Comparison of ENCODE assay signal across 16 mouse cellular contexts in the genomic region with DNA sequence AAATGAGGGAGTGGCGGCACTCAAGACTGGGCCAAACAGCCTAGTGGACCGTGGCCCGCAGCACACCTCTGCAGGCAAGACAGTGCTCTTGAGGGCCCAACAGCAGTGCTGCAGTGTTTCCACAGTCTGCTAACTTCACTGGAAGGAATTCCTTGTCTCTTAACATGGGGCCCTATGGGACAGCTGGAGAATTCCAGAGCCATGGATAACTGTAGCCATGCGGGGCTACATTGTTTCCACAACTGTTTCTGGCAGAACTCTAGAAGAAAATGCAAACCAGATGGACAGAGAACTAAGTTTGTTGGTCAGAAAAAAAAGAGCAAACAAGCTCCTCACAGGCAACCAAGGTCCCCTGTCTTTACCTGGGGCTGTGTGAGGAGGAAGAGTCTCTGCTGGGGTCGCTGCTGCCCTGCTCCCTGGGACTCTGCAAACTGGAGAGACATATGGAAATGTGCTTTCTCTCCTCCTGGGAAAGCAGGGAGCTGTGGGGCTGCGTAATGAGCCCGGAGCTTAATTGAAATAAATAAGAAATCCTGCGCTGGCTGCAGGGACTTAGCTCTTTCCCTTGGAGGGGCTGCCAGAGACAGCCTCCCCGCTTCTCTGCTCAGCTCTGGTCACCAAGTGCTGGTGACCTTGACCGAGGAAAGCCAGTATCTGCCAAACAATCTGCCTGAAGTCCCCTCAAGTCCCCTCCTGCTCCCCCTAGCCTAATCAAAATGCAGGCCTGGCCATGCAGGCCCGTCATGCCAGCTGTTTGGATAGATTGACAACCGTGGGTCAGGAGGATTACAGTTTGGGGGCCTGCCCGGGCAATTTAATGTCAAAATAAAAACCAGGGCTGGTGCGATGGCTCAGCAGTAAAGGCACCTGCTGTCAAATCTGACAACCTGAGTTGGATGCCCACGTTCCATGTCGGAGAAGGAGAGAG.
DNase-seq lines count a peak whose midpoint lies in the region; ATAC-seq and TF ChIP-seq lines count a peak whose summit lies in the region.
"Had no signal": no experiment of that assay in that cellular context is flagged by ENCODE, and none has a peak within 500 bp of the region (broad histone marks: within the 10 kb centered on the region; RNA-seq: fewer than 3 reads in every experiment).

No protein-coding gene starts in this region.

- H3K27ac ChIP-seq in lung, embryonic 14.5 days (ENCODE audit: low read depth): peak overlapping the region; percentile 10; the same call in 1 of the 2 replicates
- no peak overlapping the region for H3K27ac ChIP-seq in hindbrain, embryonic 14.5 days
- H3K27ac ChIP-seq in midbrain, embryonic 15.5 days: no peak overlapping the region
- H3K27ac ChIP-seq: heart, embryonic 13.5 days; intestine, embryonic 15.5 days; liver, embryonic 12.5 days; macrophage had no signal

- DNase-seq in cerebellum, postnatal 10 days: peak; percentile 26 to 31
- no peak for DNase-seq in cerebellum, postnatal 4 days (ENCODE audit: low spot score in 2 of 2)
- no peak for DNase-seq in lung, embryonic 14.5 days
- no peak for DNase-seq in lung, postnatal 10 days
- DNase-seq in hindbrain, embryonic 14.5 days (ENCODE audit: low spot score): no peak
- no peak for DNase-seq in frontal cortex, postnatal 25 days (ENCODE audit: low spot score in 2 of 2)
- DNase-seq in liver: no peak
- DNase-seq: adrenal gland, adult 2 months; cerebellum, adult 11 months; thymus, adult 2 months had no signal

- ATAC-seq in lung, embryonic 14.5 days (ENCODE audit: insufficient read depth): no peak
- no peak for ATAC-seq in hindbrain, embryonic 14.5 days (ENCODE audit: low FRiP score)
- peak; percentile 24; the same call in 1 of the 2 replicates for ATAC-seq in midbrain, embryonic 15.5 days (replicated peaks)
- ATAC-seq: intestine, embryonic 15.5 days; liver, embryonic 12.5 days had no signal

- H3K9me3 ChIP-seq in lung, embryonic 14.5 days (ENCODE audit: low read depth, low read length): no peaks in the 10 kb centered on the region
- H3K9me3 ChIP-seq in hindbrain, embryonic 14.5 days (ENCODE audit: control insufficient read depth, low read length): no peaks in the 10 kb centered on the region
- H3K9me3 ChIP-seq in midbrain, embryonic 15.5 days: no peaks in the 10 kb centered on the region
- H3K9me3 ChIP-seq: heart, embryonic 13.5 days; intestine, embryonic 15.5 days; liver, embryonic 12.5 days had no signal

- 60% methylated on average over 16 of the region's 16 CpGs for WGBS in lung, embryonic 14.5 days
- WGBS in hindbrain, embryonic 14.5 days: 41% methylated on average over 16 of the region's 16 CpGs
- WGBS in midbrain, embryonic 15.5 days: 40% methylated on average over 16 of the region's 16 CpGs

- H3K4me2 ChIP-seq in lung, embryonic 14.5 days: no peak overlapping the region
- H3K4me2 ChIP-seq in hindbrain, embryonic 14.5 days (replicated peaks): no peak overlapping the region
- no peak overlapping the region for H3K4me2 ChIP-seq in midbrain, embryonic 15.5 days
- H3K4me2 ChIP-seq: heart, embryonic 13.5 days; intestine, embryonic 15.5 days; liver, embryonic 12.5 days had no signal

- no peak for TF ChIP-seq CTCF in lung, embryonic 14.5 days (IDR thresholded peaks at IDR 0.05; ENCODE audit: low read depth)

- no peaks in the 10 kb centered on the region for H3K27me3 ChIP-seq in lung, embryonic 14.5 days (ENCODE audit: insufficient read depth, low read length)
- peaks cover 9% of the 10 kb centered on the region; the same call in 1 of the 2 replicates for H3K27me3 ChIP-seq in hindbrain, embryonic 14.5 days (ENCODE audit: control insufficient read depth, insufficient read depth, low read length)
- H3K27me3 ChIP-seq in midbrain, embryonic 15.5 days (replicated peaks): no peaks in the 10 kb centered on the region
- H3K27me3 ChIP-seq: intestine, embryonic 15.5 days had no signal

- H3K36me3 ChIP-seq in lung, embryonic 14.5 days (ENCODE audit: insufficient read depth): no peaks in the 10 kb centered on the region
- no peaks in the 10 kb centered on the region for H3K36me3 ChIP-seq in hindbrain, embryonic 14.5 days (replicated peaks; ENCODE audit: control insufficient read depth, insufficient read depth)
- no peaks in the 10 kb centered on the region for H3K36me3 ChIP-seq in midbrain, embryonic 15.5 days (replicated peaks)
- H3K36me3 ChIP-seq: G1E; heart, embryonic 13.5 days; intestine, embryonic 15.5 days; liver, embryonic 12.5 days had no signal

- H3K9ac ChIP-seq in lung, embryonic 14.5 days: no peak overlapping the region
- H3K9ac ChIP-seq in hindbrain, embryonic 14.5 days: peak overlapping the region; percentile 44; the same call in 1 of the 2 replicates
- no peak overlapping the region for H3K9ac ChIP-seq in midbrain, embryonic 15.5 days
- H3K9ac ChIP-seq: heart, embryonic 13.5 days; intestine, embryonic 15.5 days; liver, embryonic 12.5 days had no signal

- no peaks in the 10 kb centered on the region; the same call in 1 of the 2 replicates for H3K4me1 ChIP-seq in lung, embryonic 14.5 days (ENCODE audit: insufficient read depth)
- H3K4me1 ChIP-seq in hindbrain, embryonic 14.5 days (replicated peaks; ENCODE audit: control insufficient read depth, insufficient read depth, low read length): peaks cover 13% of the 10 kb centered on the region
- peaks cover 10% of the 10 kb centered on the region for H3K4me1 ChIP-seq in midbrain, embryonic 15.5 days
- H3K4me1 ChIP-seq: liver, embryonic 12.5 days had no signal

- no peak overlapping the region for H3K4me3 ChIP-seq in lung, embryonic 14.5 days (ENCODE audit: low read depth, low read length)
- no peak overlapping the region for H3K4me3 ChIP-seq in hindbrain, embryonic 14.5 days (replicated peaks; ENCODE audit: low read length)
- H3K4me3 ChIP-seq in midbrain, embryonic 15.5 days: no peak overlapping the region
- H3K4me3 ChIP-seq: heart, embryonic 13.5 days; intestine, embryonic 15.5 days; liver, embryonic 12.5 days had no signal

Comparison
In these comparisons a context has a peak if more than half of its experiments do, and no peak if none do; other contexts are left out.
1. DNase-seq: peak in cerebellum, postnatal 10 days (2 of 2); none in cerebellum, postnatal 4 days (0 of 2), lung, embryonic 14.5 days (single experiment), lung, postnatal 10 days (single experiment), hindbrain, embryonic 14.5 days (single experiment), frontal cortex, postnatal 25 days (0 of 2) and liver (single experiment).